Mouse (Mus musculus): ENCODE measurements around the gene Acvr1.

- TF ChIP-seq CTCF (IDR thresholded peaks at IDR 0.05; ENCODE audit: low read depth) (peak; percentile 71), EP300 (optimal IDR thresholded peaks at IDR 0.05) (no peak)
These were observed 108.1 kb downstream of the Acvr1 start for GRCm38 (mm10) chr2:58458820-58459371.
